Mouse (Mus musculus): ENCODE results near the gene Rcan2.

DNA sequence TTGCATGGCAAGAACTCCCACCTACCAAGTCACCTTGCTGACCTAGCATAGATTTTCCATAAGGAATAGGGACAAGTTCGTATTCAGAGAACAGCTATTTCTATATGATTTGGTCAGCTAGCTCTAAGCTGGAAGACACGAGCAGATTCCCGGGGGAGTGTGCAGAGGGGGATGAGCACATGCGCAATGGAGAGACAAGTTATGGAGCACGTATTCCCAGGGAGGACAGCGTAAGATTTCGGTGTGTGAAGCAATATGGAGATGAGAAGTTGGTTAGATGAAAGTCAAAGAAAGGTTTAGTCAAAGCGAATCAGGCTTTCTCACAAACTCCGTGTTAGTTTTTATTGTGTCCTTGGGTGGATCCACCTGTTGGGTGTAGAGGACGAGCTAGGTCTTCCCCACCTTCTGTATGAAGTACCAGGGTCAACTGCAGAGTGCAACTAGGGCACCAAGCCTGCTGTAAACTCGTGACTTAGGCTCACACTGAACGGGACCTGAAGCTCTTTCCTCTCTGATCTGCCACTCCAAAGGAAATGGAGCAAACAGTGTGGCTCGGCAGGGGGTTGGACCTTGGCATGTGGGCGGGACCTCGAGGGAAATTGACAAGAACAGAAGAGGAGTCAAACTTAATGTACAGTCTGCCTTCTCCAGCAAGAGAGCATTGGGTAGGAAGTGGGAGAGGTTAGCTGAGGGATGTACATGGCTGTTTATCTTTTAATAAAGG is 31.4 kb downstream of the Rcan2 start:
- TF ChIP-seq POLR2A (IDR thresholded peaks at IDR 0.05; ENCODE audit: insufficient read depth, low read depth, low read length) = no peak
- no peak for TF ChIP-seq CTCF (IDR thresholded peaks at IDR 0.05; ENCODE audit: insufficient read depth, low read depth, low read length)

All from olfactory bulb, adult 2 months (tissue).